Mouse (Mus musculus) brain, embryonic 18.5 days (tissue): ENCODE data around the gene Cxcl5.
"Not testable (repeated sequence)": the region's sequence is repeated elsewhere in the genome, so short reads cannot be mapped to it uniquely, and the experiment has no call there.

Experiments
- DNase-seq: peaks from one replicate; pipeline ENCODE4 v3.0.0-alpha.2; 2012; ENCODE audit warnings: low read depth, low spot score

The Cxcl5 gene

DNA sequence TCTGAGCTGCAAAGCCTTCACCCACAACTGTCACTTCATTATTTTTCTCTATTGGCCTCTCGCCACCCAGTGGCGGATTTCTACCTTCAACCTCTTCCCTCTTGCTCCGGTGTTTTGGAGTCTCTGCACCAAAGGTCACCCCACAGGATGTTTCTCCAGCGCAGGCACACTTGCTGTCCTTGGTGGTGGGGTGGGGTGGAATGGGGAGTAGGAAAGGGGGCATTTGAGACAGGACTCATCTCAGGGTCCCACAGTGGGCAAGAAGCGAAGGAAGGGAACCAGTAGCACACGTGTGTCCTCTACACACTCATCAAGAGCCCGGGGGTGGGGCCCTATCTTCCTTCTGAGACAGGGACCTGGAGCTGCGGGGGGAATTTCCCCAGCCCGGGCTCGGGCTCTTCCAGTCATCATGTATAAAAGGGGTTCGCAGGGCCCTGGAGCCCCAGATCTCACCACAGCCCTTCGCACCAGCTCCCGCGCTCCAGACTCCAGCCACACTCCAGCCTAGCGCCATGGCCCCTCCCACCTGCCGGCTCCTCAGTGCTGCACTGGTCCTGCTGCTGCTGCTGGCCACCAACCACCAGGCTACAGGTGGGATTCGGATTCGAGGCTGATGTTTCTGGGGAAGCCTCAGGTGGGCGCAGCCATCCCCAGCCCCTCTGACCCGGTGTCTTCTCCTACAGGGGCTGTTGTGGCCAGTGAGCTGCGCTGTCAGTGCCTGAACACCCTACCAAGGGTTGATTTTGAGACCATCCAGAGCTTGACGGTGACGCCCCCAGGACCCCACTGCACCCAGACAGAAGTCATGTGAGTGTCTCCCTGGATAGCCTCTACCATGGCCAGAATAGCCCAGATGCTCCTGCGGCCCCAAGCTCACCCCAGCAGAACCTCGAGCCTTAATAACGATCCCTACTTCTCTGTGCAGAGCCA is 26.8 kb downstream of the Cxcl5 start, which contains the start of gene Cxcl3:
Gene Cxcl3 (plus strand): TSS at position 445 of the 930 bp plus-strand sequence.
- DNase-seq, result no peak

DNA sequence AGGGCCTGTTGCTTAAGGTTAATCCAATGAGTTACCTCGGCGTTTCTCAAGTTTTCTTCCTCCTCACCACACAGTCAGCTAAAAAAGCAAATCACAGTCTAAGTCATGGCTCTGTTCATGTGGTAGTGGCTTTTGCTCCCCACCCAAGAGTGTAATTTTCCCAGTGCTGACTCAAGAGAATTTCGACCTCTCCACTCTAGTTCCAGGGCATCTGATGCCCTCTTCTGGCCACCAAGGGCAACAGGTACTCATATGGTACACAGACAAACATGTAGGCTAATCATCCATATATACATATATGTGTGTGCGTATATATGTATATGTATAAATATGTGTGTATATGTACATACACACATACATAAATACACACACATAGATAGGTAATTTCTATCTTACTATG is 29.0 kb downstream of the Cxcl5 start:
- no peak for DNase-seq

GRCm38 (mm10) chr5:90789306-90790073 is 30.3 kb downstream of the Cxcl5 start:
- DNase-seq, result no peak

- DNase-seq, result no peak
Measured at GRCm38 (mm10) chr5:90790074-90790502, 30.9 kb downstream of the Cxcl5 start.

GRCm38 (mm10) chr5:90794195-90794625 is 35.0 kb downstream of the Cxcl5 start, which contains the start of gene Cxcl15:
Gene Cxcl15, plus strand, starts transcription at chr5:90794534.
- no peak for DNase-seq

DNA sequence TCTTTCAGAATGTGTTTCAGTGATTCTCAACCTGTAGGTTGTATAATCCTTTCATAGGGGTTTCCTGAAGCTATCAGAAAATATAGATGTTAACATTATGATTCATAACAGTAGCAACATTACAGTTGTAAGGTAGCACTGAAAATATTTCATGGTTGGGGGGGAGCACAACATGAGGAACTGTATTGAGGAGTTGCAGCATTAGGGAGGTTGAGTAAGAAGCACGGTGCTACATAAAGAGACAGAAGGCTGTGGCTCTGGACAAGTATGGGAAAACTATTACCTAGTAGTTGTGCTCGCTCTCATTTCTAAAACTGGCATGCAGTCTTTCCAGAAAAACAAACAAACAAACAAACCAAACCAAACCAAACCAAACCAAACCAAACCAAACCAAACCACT is 36.2 kb downstream of the Cxcl5 start:
- not testable (repeated sequence) for DNase-seq

DNA sequence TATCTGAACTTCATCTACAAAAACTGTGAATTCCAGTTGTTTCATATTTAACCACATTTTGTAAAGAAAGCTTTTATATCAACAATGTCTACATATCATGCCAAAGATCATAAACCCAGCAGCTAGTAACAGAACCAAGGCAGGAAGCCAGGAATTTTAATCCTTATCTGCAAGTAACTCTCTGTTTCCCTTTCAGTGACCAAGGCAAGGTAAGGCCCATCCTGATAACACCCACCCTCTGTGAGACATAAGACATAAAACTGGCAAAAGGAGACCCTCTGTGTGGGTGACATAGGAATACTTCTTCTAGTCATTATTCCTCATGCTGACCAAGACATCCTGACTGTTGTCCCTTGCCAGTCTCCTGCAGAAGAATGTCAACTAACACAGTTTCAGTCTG is 45.4 kb downstream of the Cxcl5 start:
- DNase-seq, result no peak

GRCm38 (mm10) chr5:90806050-90806449 is 46.9 kb downstream of the Cxcl5 start:
- DNase-seq, result no peak

GRCm38 (mm10) chr5:90807176-90807950 is 48.2 kb downstream of the Cxcl5 start:
- no peak for DNase-seq
